Mouse (Mus musculus) spleen, adult 2 months (tissue): ENCODE data around the gene Ambra1.

ENCODE experiments used
- CTCF ChIP-seq: fragments of 200-500 bp; IDR thresholded peaks from 2 replicates; pipeline ENCODE4 v1.5.1; 2011; ENCODE audit warnings: mild to moderate bottlenecking, inconsistent platforms; ENCODE audit not compliant: insufficient read depth, insufficient read length, insufficient replicate concordance; ENCODE audit errors: extremely low read depth
- POLR2A ChIP-seq: fragments of 200-500 bp; IDR thresholded peaks from 2 replicates; pipeline ENCODE4 v1.6.1; 2011; ENCODE audit warnings: low read depth, low read length, inconsistent platforms

DNA sequence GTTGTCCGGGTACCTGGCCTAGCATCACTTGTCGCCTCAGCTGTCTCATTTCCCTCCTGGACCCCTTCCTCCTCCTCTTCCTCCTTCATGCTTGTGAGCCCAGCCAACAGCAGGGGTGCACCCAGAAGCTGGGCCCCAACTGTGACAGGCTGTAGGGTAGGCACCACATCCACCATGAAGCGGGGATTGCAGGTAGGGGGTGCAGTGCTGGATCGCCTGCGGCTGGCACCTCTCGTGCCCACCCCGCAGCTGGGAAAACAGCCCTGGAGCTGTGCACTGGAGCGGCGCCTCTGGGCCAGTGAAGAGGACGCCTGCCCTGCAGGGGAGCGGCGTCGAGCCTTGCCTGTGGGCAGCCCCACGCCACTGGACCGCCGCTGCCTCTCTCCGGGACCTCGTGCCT, 215.5 kb downstream of the Ambra1 start, which contains the start of gene Gm9821:
- no peak for TF ChIP-seq CTCF
- TF ChIP-seq POLR2A, result no peak
